Mouse (Mus musculus) neural tube, embryonic 12.5 days (tissue): ENCODE results near the gene Wdr45b. TPM values are rescaled to one million over a fixed set of nuclear protein-coding genes. Genes with fewer than 3 reads are reported as not detected.
A peak's percentile ranks its signal among the peaks of the same experiment; 100 is the strongest.
"Not testable (repeated sequence)": the region's sequence is repeated elsewhere in the genome, so short reads cannot be mapped to it uniquely, and the experiment has no call there.

ENCODE experiments used
- ATAC-seq: fragments of 200-750 bp; cut with Nextera tagmentation; 2 replicates; pipeline ENCODE4 v1.8.0; 2017; ENCODE audit warnings: low read depth, mild to moderate bottlenecking, moderate TSS enrichment, moderate library complexity; ENCODE audit not compliant: low FRiP score
- H3K27ac ChIP-seq: fragments of 300-500 bp; sonication (generic); 2 replicates; pipeline ENCODE4 v1.5.1; 2016
- H3K27me3 ChIP-seq: fragments of 300-500 bp; sonication (generic); replicated peaks from 2 replicates; pipeline ENCODE4 v1.6.1; 2016; ENCODE audit warnings: mild to moderate bottlenecking
- H3K36me3 ChIP-seq: fragments of 300-500 bp; sonication (generic); 2 replicates; pipeline ENCODE4 v1.6.1; 2016; ENCODE audit warnings: mild to moderate bottlenecking
- H3K4me1 ChIP-seq: fragments of 300-500 bp; sonication (generic); 2 replicates; pipeline ENCODE4 v1.6.1; 2016
- H3K4me2 ChIP-seq: fragments of 300-500 bp; sonication (generic); replicated peaks from 2 replicates; pipeline ENCODE4 v1.6.1; 2016; ENCODE audit warnings: mild to moderate bottlenecking
- H3K4me3 ChIP-seq: fragments of 300-500 bp; sonication (generic); 2 replicates; pipeline ENCODE4 v1.5.1; 2016
- H3K9ac ChIP-seq: fragments of 300-500 bp; sonication (generic); 2 replicates; pipeline ENCODE4 v1.6.1; 2016; ENCODE audit warnings: mild to moderate bottlenecking
- H3K9me3 ChIP-seq: fragments of 300-500 bp; sonication (generic); 2 replicates; pipeline ENCODE4 v1.6.1; 2016; ENCODE audit warnings: mild to moderate bottlenecking
- WGBS: fragments of 180-500 bp; shearing (Covaris S2); methylation state at CpG from one replicate; pipeline ENCODE4 v1.1.7; 2016; 5-methylcytosine and 5-hydroxymethylcytosine counted together
- polyA plus RNA-seq: library from polyadenylated mRNA; unstranded; fragments of >200 nt; fragmentation: Nextera tagmentation; extraction: Ambion mirVana; gene quantifications from 2 replicates; pipeline ENCODE4 v1.2.1, GENCODE M21; 2016

Wdr45b gene
- polyA plus RNA-seq, 1 experiment from 2014 or later, result 88.8 TPM

DNA sequence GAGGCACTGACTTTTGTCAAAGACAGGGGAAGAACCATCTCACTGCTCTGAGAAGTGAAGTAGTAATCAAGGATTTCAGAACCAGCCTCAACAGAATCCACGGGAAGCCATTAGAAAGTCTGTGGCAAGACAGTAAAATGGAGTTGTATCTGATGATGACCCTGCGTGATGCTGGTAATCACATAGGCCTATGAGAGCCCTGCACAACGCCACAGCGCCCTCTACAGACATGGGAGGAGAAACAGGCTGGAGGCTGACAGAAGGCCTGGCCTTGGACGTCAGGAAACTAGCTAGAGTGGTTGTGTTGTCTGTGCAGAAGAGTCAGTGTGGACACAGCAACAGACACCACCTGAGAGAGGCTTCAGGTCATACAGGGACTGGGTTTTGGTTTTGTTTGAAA, 8.0 kb upstream of the Wdr45b start:
- Histone ChIP-seq H3K27me3 (no peaks in the 10 kb centered on the region), H3K27ac (no peak overlapping the region), H3K9ac (no peak overlapping the region), H3K4me1 (no peaks in the 10 kb centered on the region), H3K9me3 (no peaks in the 10 kb centered on the region), H3K36me3 (no peaks in the 10 kb centered on the region), H3K4me3 (no peak overlapping the region), H3K4me2 (no peak overlapping the region)
- WGBS, result 32% methylated on average over 5 of the region's 5 CpGs
- ATAC-seq, result no peak

DNA sequence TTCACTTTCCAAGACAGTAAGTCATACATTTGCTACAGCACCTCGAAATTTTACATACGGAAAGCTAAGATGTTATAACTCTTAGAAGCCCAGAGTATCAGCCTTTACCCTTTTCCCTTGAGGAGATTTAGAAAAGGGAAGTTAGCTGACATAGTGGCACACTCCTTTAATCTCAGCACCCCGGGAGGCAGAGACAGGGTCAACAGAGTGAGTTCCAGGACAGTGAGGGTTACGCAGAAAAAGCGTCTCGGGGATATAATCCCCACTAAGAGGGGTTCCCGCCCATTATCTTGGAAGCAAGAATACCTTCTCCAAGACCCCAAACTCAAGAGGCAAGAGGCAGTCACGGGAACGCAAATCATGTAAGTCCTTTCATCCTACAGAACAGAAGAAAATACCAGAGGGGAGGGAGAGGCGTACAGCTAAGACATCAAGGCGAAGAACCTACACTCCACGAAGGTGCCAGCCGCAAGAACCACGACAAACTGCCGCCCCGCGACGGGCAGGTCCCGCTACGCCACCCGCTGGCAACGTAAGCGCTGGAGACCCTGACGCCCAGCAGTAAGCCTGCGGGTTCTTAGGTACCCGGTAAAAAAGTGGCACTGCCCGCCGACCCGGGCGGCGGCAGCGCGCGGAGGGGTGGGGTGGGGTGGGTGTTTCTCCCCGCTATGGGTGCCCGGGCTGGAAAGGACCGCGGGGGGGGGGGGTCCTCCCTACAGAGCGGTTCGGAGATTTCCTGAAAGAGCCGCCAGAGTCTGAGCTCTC, 737 bp downstream of the Wdr45b start:
- H3K4me2 ChIP-seq, result peak overlapping the region; percentile 77
- H3K36me3 ChIP-seq, result 0 out of 2 replicates have a peak, but pooled peaks cover 7% of the 10 kb centered on the region
- H3K27ac ChIP-seq, result peak overlapping the region; percentile 33; the same call in 1 of the 2 replicates
- H3K9ac ChIP-seq, result peak overlapping the region; percentile 88
- peak overlapping the region; percentile 95 for H3K4me3 ChIP-seq
- no peaks in the 10 kb centered on the region for H3K27me3 ChIP-seq
- 5% methylated on average over 41 of the region's 41 CpGs for WGBS
- no peaks in the 10 kb centered on the region for H3K9me3 ChIP-seq
- peaks cover 21% of the 10 kb centered on the region for H3K4me1 ChIP-seq
- ATAC-seq, result no peak

DNA sequence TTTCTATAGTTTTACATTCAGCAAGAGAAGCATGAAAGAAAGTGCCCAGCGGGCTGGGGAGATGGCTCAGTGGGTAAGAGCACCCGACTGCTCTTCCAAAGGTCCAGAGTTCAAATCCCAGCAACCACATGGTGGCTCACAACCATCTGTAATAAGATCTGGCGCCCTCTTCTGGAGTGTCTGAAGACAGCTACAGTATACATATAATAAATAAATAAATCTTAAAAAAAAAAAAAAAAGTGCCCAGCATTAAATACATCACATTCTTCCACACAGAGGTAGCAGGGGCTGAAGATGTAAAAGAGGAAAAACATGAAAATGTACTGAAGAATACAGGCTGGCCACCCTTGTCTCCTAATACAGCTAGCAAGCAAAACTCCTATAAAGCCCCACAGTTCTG, 5.5 kb downstream of the Wdr45b start:
- H3K4me3 ChIP-seq, H3K27ac ChIP-seq, ATAC-seq, H3K4me2 ChIP-seq, H3K9me3 ChIP-seq, H3K27me3 ChIP-seq, H3K9ac ChIP-seq: not testable (repeated sequence)
- peaks cover 14% of the 10 kb centered on the region for H3K4me1 ChIP-seq
- H3K36me3 ChIP-seq, result peaks cover 24% of the 10 kb centered on the region
- WGBS, result 88% methylated on average over 3 of the region's 3 CpGs

DNA sequence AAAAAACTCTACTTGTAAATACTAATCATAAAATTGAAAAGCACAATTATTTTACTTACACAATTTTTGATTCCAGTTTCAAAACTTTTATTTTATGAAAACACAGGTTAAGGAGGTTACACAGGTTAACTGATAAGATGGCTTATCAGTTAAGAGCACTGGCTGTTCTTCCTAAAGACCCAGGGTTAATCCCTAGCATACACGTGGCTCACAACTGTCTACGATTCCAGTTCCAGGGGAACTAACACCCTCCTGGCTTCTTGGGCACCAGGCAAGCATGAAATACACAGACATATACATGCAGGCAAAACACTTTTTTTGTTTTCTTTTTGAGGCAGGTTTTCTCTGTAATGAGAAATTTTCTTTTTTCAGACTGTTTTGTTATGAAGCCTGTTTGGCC, 6.1 kb downstream of the Wdr45b start:
- H3K27me3 ChIP-seq, result no peaks in the 10 kb centered on the region
- no peak overlapping the region for H3K9ac ChIP-seq
- WGBS, result 92% methylated on average over 2 of the region's 2 CpGs
- H3K4me1 ChIP-seq, result peaks cover 10% of the 10 kb centered on the region
- H3K9me3 ChIP-seq, result no peaks in the 10 kb centered on the region
- ATAC-seq, result no peak
- peaks cover 24% of the 10 kb centered on the region for H3K36me3 ChIP-seq
- no peak overlapping the region for H3K4me3 ChIP-seq
- H3K27ac ChIP-seq, result no peak overlapping the region
- no peak overlapping the region for H3K4me2 ChIP-seq

DNA sequence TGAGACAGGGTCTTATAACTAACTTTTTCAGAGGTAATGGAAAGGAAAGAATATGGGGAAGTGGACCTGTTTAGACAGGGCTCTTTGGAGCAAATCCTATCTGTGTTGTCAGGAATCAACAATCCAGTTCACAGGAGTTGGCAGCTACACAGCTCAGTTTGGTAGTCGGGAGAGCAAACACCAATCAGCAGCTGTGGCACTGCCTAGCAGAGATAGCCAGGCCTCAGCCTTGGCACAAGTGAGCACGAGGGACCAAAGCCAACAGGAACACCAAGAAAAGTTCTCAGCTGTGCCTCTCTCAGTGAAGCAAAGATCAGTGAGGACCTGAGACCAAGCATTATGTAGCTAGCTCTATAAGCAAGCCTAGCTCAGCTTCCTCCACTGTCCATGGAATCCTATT, 7.2 kb downstream of the Wdr45b start:
- no peaks in the 10 kb centered on the region for H3K9me3 ChIP-seq
- no peak overlapping the region for H3K4me3 ChIP-seq
- peaks cover 24% of the 10 kb centered on the region for H3K36me3 ChIP-seq
- H3K4me1 ChIP-seq, result no peaks in the 10 kb centered on the region
- H3K27me3 ChIP-seq, result no peaks in the 10 kb centered on the region
- no peak for ATAC-seq
- no peak overlapping the region for H3K9ac ChIP-seq
- 91% methylated on average over 2 of the region's 2 CpGs for WGBS
- no peak overlapping the region for H3K27ac ChIP-seq
- H3K4me2 ChIP-seq, result no peak overlapping the region

DNA sequence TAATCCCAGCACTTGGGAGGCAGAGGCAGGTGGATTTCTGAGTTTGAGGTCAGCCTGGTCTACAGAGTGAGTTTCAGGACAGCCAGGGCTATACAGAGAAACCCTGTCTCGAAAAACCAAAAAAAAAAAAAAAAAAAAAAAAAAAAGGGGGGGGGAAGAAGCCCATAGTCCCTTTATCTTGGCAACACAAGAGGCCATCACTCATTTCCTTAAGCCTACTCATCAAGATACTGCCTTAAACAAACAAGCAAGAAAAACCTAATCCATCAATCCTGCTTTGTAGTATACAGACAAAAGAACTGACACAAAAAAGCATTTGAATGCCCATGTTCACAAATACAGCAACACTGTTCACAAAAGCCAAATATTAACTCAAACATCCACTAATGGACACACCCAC, 11.8 kb downstream of the Wdr45b start:
- peaks cover 31% of the 10 kb centered on the region for H3K36me3 ChIP-seq
- H3K27me3 ChIP-seq, result not testable (repeated sequence)
- WGBS, result 50% methylated on average over 1 of the region's 1 CpGs

DNA sequence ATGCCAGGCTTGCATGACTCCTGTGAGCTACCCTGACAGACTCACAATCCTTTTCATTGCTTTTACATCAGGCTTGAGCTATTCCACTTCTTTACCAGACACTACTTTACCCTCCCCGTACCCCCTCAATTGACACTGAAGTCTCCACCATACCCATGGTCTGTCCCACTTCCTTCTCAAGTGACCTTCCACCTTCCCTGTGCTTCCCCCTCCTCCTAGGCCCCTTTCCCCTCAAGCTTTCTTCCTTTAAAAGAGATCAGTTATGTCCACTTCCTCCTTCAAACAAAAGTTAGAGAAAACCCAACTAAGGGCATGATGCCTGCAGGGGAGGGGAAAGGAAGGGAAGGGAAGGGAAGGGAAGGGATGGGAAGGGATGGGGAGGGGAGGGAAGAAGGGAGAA, 14.0 kb downstream of the Wdr45b start:
- WGBS, result 88% methylated on average over 1 of the region's 1 CpGs
- H3K9ac ChIP-seq, result no peak overlapping the region
- H3K27ac ChIP-seq, result no peak overlapping the region
- ATAC-seq, result no peak
- no peaks in the 10 kb centered on the region for H3K9me3 ChIP-seq
- no peaks in the 10 kb centered on the region for H3K27me3 ChIP-seq
- no peaks in the 10 kb centered on the region for H3K4me1 ChIP-seq
- H3K4me2 ChIP-seq, result no peak overlapping the region
- H3K4me3 ChIP-seq, result no peak overlapping the region
- H3K36me3 ChIP-seq, result peaks cover 34% of the 10 kb centered on the region

More for the DNA sequence above, 11.8 kb downstream of the Wdr45b start:
- ATAC-seq, H3K27ac ChIP-seq, H3K4me3 ChIP-seq, H3K4me2 ChIP-seq, H3K4me1 ChIP-seq, H3K9me3 ChIP-seq, H3K9ac ChIP-seq: not testable (repeated sequence)

DNA sequence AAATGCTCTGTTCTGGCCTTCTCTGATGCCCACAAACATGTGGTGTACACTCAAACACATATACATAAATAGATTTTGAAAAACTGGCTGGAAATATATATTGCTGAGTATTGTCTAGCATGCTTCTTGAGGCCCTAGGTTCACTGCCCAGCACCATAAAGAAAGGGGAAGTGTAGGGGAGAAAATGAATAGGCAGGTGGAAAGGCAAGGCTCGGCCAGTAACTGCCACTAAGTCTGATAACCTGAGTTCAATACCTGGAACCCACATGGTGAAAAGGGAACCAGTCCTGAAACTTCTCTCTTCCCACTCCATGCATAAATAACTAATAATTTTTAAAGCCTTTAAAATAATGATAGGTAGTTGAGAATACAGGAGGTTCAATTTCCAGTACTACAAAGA, 14.6 kb downstream of the Wdr45b start:
- Histone ChIP-seq H3K36me3 (peaks cover 37% of the 10 kb centered on the region), H3K9ac (no peak overlapping the region), H3K9me3 (no peaks in the 10 kb centered on the region), H3K27ac (no peak overlapping the region), H3K27me3 (no peaks in the 10 kb centered on the region), H3K4me3 (no peak overlapping the region), H3K4me2 (no peak overlapping the region), H3K4me1 (no peaks in the 10 kb centered on the region)
- 95% methylated on average over 1 of the region's 1 CpGs for WGBS
- no peak for ATAC-seq

DNA sequence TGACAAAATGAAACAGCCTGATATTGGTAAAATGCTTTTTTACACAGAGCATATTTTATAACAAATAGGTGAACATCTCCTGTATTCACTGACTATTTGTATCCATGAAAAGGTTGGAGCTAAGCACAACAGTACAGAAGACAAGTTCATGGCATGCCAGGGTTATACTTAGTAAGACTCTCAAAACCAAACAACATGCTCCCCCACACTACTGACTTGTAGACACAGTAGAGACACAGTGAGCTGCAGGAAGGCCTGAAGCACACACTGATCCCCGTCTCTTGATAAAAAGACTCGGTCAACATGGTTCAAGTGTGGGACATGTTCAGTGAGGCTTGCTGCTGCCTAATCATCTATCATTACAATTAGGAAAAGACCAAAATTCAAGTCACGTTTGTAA, 22.6 kb downstream of the Wdr45b start:
- no peaks in the 10 kb centered on the region for H3K27me3 ChIP-seq

DNA sequence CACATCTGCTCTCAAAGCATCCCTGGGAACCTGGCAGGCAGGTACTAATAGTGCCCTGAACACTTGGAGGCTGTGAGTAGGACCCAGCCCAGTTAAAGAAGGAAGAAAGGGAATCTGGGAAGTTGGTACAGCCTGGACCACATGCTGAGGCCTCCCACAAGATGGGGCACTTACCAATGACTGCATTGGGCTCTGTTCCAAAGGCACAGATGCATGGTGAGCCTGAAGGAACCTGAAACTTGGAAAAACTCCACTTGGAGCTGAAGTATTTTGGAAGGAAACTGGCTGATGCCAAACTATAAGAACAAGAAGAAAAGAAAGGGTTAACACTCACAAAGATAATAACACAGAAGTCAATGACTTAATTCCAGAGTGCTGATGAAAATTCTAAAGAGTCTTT, 25.6 kb downstream of the Wdr45b start:
- no peaks in the 10 kb centered on the region for H3K4me1 ChIP-seq
- ATAC-seq, result no peak
- no peak overlapping the region for H3K27ac ChIP-seq
- no peaks in the 10 kb centered on the region for H3K27me3 ChIP-seq
- no peak overlapping the region for H3K4me3 ChIP-seq
- peaks cover 56% of the 10 kb centered on the region for H3K36me3 ChIP-seq
- H3K4me2 ChIP-seq, result no peak overlapping the region
- H3K9me3 ChIP-seq, result no peaks in the 10 kb centered on the region
- H3K9ac ChIP-seq, result no peak overlapping the region

More for the DNA sequence above, 22.6 kb downstream of the Wdr45b start:
- 92% methylated on average over 3 of the region's 3 CpGs for WGBS
- Histone ChIP-seq H3K27ac (no peak overlapping the region), H3K36me3 (peaks cover 74% of the 10 kb centered on the region), H3K9me3 (no peaks in the 10 kb centered on the region), H3K4me1 (no peaks in the 10 kb centered on the region), H3K4me3 (no peak overlapping the region), H3K9ac (no peak overlapping the region), H3K4me2 (no peak overlapping the region)
- no peak for ATAC-seq

DNA sequence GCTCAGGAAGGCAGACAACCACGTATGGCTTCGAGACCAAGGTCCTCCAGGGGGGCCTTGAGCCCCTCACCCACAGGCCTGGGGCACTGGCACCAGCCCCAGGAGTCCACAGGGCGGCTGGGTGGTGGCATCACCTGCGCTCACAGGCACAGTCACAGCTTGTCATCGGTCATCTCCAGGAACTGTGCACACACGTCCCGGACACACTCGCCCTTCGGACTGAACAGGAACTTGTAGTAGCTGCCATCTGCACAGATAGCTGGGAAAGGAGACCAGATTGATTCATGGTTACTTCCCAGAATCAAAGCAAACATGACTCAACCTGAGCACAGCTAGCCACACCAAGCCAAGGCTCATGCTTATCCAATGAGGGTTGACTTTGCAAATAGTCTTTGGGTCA, 26.0 kb downstream of the Wdr45b start:
- Histone ChIP-seq H3K36me3 (peaks cover 53% of the 10 kb centered on the region), H3K9ac (no peak overlapping the region), H3K4me2 (no peak overlapping the region), H3K4me1 (no peaks in the 10 kb centered on the region), H3K9me3 (no peaks in the 10 kb centered on the region), H3K27ac (no peak overlapping the region), H3K4me3 (no peak overlapping the region), H3K27me3 (no peaks in the 10 kb centered on the region)
- WGBS, result 93% methylated on average over 9 of the region's 9 CpGs
- no peak for ATAC-seq

DNA sequence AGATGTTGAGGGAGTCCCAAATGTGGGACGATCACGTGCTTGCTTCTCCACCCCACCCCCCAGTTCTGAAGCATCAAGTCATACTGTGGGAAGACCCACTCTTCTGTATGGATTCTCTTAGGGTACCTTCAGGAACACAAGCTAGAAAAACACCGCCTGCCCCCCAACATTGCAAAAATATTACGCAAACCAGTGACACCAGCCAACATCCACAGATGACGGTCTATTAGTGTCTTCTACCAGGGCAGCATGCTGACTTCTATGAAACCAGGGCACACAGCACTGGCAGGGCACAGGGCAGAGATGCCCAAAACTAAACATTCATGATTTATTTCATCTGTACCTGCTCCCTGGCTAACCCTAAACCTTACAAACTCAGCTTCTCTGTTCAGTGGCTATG, 27.6 kb downstream of the Wdr45b start:
- Histone ChIP-seq H3K36me3 (peaks cover 42% of the 10 kb centered on the region), H3K9ac (no peak overlapping the region), H3K27me3 (no peaks in the 10 kb centered on the region), H3K9me3 (no peaks in the 10 kb centered on the region), H3K4me1 (no peaks in the 10 kb centered on the region), H3K27ac (no peak overlapping the region), H3K4me3 (no peak overlapping the region), H3K4me2 (no peak overlapping the region)
- WGBS, result 97% methylated on average over 5 of the region's 5 CpGs
- ATAC-seq, result no peak

DNA sequence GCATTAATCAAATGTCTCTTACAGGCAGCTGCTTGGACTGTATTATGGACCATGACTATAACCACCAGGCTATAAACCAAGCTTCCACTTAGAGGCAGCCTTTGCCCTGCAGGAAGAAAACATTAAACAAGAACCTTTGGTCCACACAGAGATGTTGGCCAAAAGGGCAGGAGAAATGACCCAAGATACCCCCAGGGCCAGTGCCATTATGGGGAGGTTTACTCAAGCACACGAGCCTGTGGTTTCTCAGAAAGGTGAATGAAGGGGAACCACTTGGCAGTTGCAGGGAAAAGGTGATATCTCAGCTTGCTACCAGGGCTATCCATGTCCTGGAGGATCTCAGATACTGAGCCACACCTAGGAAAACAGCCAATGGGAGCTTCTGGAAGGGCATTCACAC, 28.2 kb downstream of the Wdr45b start:
- Histone ChIP-seq H3K27ac (no peak overlapping the region), H3K27me3 (no peaks in the 10 kb centered on the region), H3K36me3 (peaks cover 42% of the 10 kb centered on the region), H3K4me1 (no peaks in the 10 kb centered on the region), H3K9ac (no peak overlapping the region), H3K9me3 (no peaks in the 10 kb centered on the region), H3K4me2 (no peak overlapping the region), H3K4me3 (no peak overlapping the region)
- no peak for ATAC-seq
- 85% methylated on average over 1 of the region's 1 CpGs for WGBS
